Mouse (Mus musculus) lung, embryonic 16.5 days (tissue): ENCODE data around the gene Kifc3. TPM values are rescaled to one million over a fixed set of nuclear protein-coding genes. Genes with fewer than 3 reads are reported as not detected.
A peak's percentile ranks its signal among the peaks of the same experiment; 100 is the strongest.

Experiments used
- ATAC-seq: fragments of 200-750 bp; cut with Nextera tagmentation; 2 replicates; pipeline ENCODE4 v1.8.0; 2017; ENCODE audit warnings: low read depth, mild to moderate bottlenecking, moderate library complexity
- H3K27ac ChIP-seq: fragments of 300-500 bp; sonication (generic); 2 replicates; pipeline ENCODE4 v1.5.1; 2014; ENCODE audit warnings: mild to moderate bottlenecking, control low read depth, low read length
- H3K27me3 ChIP-seq: fragments of 300-500 bp; sonication (generic); 2 replicates; pipeline ENCODE4 v1.6.1; 2014; ENCODE audit warnings: low read depth, low read length, mixed read lengths; ENCODE audit not compliant: control insufficient read depth, insufficient read depth
- H3K36me3 ChIP-seq: fragments of 300-500 bp; sonication (generic); 2 replicates; pipeline ENCODE4 v1.6.1; 2014; ENCODE audit warnings: low read length; ENCODE audit not compliant: control insufficient read depth, insufficient read depth
- H3K4me1 ChIP-seq: fragments of 300-500 bp; sonication (generic); replicated peaks from 2 replicates; pipeline ENCODE4 v1.6.1; 2014; ENCODE audit warnings: low read length, mixed read lengths; ENCODE audit not compliant: control insufficient read depth, insufficient read depth
- H3K4me2 ChIP-seq: fragments of 300-500 bp; sonication (generic); 2 replicates; pipeline ENCODE4 v1.6.1; 2014; ENCODE audit warnings: low read depth, low read length, control low read depth
- H3K4me3 ChIP-seq: fragments of 300-500 bp; sonication (generic); 2 replicates; pipeline ENCODE4 v1.5.1; 2014; ENCODE audit warnings: mild to moderate bottlenecking, low read length, control low read depth
- H3K9ac ChIP-seq: fragments of 300-500 bp; sonication (generic); 2 replicates; pipeline ENCODE4 v1.6.1; 2014; ENCODE audit warnings: low read length, control low read depth
- H3K9me3 ChIP-seq: fragments of 300-500 bp; sonication (generic); 2 replicates; pipeline ENCODE4 v1.6.1; 2016; ENCODE audit warnings: low read length; ENCODE audit not compliant: control insufficient read depth
- WGBS: fragments of 180-500 bp; shearing (Covaris S2); extraction: QIAGEN DNeasy Blood & Tissue Kit; methylation state at CpG from one replicate; pipeline ENCODE4 v1.1.7; 2014; 5-methylcytosine and 5-hydroxymethylcytosine counted together
- polyA plus RNA-seq: library from polyadenylated mRNA; unstranded; fragments of >200 nt; fragmentation: Nextera tagmentation; extraction: Ambion mirVana; gene quantifications from 2 replicates; pipeline ENCODE4 v1.2.1, GENCODE M21; 2015

Kifc3 gene
- polyA plus RNA-seq, 1 experiment from 2014 or later, result 16.8 TPM

DNA sequence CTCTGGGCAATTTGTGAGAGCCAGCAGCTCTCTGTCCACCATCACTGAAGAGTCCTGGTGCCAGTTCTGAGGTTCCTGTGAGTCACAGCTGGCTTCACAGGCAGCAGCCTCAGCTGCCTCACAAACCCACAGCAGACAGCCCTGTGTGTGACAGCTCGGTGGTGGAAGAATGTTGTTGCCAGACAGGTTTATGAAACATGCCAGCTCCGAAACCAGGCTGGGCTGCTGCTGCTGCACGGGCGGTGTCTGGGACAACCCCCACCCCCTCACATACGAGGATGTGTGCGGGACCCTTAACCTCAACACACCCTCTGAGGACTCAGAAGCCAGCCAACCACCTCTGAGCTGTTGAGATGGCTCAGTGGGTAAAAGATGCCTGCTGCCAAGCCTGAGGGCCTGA is 48.0 kb downstream of the Kifc3 start:
- Histone ChIP-seq H3K9me3 (no peaks in the 10 kb centered on the region), H3K27me3 (no peaks in the 10 kb centered on the region), H3K9ac (no peak overlapping the region), H3K27ac (no peak overlapping the region), H3K4me2 (no peak overlapping the region), H3K4me3 (no peak overlapping the region), H3K4me1 (0 out of 2 replicates have a peak, but pooled peaks cover 3% of the 10 kb centered on the region), H3K36me3 (no peaks in the 10 kb centered on the region)
- 0 out of 2 replicates have a peak, but pooled peaks have one; percentile 23 for ATAC-seq
- 28% methylated on average over 6 of the region's 6 CpGs for WGBS

DNA sequence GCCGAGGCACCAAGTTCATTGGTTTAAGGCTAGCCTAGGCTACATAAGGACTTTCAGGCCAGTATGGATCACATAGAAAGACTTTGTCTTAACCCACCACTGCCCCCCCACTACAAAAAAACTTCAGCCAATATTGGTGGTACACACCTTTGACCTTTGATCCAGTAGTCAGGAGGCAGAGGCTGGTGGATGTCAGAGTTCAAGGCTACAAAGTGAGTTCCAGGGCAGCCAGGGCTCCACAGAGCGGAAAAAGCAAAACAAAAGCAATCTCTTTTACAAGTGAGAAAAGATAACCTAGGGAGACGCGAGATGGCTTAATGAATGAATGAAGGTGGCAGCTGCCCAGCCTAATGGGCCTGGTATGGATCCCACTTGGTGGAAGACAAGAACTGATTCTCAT is 48.6 kb downstream of the Kifc3 start:
- Histone ChIP-seq H3K4me3 (no peak overlapping the region), H3K27me3 (no peaks in the 10 kb centered on the region), H3K9ac (no peak overlapping the region), H3K4me1 (0 out of 2 replicates have a peak, but pooled peaks cover 3% of the 10 kb centered on the region), H3K4me2 (no peak overlapping the region), H3K27ac (no peak overlapping the region), H3K9me3 (no peaks in the 10 kb centered on the region), H3K36me3 (no peaks in the 10 kb centered on the region)
- ATAC-seq, result no peak
- WGBS, result 70% methylated on average over 4 of the region's 4 CpGs

DNA sequence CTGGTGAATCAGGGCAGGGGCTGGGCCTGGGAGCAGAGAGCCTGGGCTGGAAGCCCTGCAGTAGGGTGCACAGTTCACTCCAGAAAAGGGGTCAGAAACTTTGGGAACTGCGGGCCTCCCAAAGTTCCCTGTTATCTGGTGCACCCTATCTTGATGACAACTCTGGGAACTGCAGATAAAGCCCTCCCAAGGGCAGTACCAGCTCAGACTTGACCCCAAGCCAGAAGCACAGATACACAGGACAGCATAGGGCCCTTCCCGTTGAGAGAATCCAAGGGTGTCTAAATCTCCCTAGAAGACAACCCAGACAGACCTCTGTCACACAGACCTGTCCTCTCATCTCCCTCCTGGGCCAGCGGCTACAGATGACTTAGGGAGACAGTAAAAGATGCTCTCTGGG is 52.0 kb downstream of the Kifc3 start:
- no peak overlapping the region for H3K4me2 ChIP-seq
- WGBS, result 75% methylated on average over 3 of the region's 3 CpGs

DNA sequence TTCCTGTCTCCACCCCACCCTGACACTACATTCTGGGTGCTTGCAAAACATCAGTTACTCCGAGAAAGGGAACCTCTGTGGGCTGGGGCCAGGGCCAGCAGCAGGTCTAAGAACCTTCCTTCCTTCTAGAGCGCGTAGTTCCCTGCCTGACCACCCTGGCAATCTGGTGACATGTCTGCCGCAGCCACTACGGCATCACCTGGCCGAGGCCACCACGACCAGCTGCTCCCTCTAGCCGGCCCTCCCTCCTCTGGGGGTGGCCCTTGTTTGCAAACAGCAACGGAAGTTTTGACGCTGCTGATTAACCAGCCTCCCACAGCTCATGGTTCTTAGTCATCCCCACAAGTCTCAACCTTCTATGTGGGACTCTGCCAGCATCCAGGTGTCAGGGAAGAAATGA is 53.2 kb downstream of the Kifc3 start:
- Histone ChIP-seq H3K4me1 (peaks cover 6% of the 10 kb centered on the region), H3K4me3 (no peak overlapping the region), H3K9ac (no peak overlapping the region), H3K9me3 (no peaks in the 10 kb centered on the region), H3K27me3 (no peaks in the 10 kb centered on the region), H3K4me2 (no peak overlapping the region), H3K36me3 (no peaks in the 10 kb centered on the region), H3K27ac (no peak overlapping the region)
- ATAC-seq, result no peak
- 30% methylated on average over 10 of the region's 10 CpGs for WGBS

More for the DNA sequence above, 52.0 kb downstream of the Kifc3 start:
- Histone ChIP-seq H3K9me3 (no peaks in the 10 kb centered on the region), H3K9ac (no peak overlapping the region), H3K27me3 (no peaks in the 10 kb centered on the region), H3K4me1 (peaks cover 3% of the 10 kb centered on the region; the same call in 1 of the 2 replicates), H3K36me3 (no peaks in the 10 kb centered on the region), H3K4me3 (no peak overlapping the region), H3K27ac (no peak overlapping the region)
- no peak for ATAC-seq

DNA sequence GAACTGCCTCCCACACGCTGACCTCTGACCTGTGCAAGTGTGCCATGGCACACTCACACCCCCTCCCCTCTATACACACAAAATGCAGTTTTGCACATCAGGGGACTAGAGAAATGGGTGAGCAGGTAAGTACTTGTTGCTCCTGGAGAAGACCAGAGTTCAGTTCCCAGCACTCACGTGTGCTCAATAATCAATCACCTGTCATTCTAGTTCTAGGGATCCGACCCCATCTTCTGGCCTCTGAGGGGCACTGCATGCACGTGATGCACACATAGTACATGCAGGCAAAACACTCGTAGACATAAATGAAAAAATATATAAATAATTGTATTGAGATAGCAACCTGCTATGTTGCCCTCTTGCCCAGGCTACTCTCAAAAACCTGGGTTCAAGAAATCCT is 55.8 kb downstream of the Kifc3 start:
- Histone ChIP-seq H3K9me3 (no peaks in the 10 kb centered on the region), H3K4me1 (peaks cover 23% of the 10 kb centered on the region), H3K27me3 (no peaks in the 10 kb centered on the region), H3K9ac (no peak overlapping the region), H3K4me3 (no peak overlapping the region), H3K27ac (no peak overlapping the region), H3K36me3 (no peaks in the 10 kb centered on the region), H3K4me2 (no peak overlapping the region)
- WGBS, result 86% methylated on average over 5 of the region's 5 CpGs
- no peak for ATAC-seq

DNA sequence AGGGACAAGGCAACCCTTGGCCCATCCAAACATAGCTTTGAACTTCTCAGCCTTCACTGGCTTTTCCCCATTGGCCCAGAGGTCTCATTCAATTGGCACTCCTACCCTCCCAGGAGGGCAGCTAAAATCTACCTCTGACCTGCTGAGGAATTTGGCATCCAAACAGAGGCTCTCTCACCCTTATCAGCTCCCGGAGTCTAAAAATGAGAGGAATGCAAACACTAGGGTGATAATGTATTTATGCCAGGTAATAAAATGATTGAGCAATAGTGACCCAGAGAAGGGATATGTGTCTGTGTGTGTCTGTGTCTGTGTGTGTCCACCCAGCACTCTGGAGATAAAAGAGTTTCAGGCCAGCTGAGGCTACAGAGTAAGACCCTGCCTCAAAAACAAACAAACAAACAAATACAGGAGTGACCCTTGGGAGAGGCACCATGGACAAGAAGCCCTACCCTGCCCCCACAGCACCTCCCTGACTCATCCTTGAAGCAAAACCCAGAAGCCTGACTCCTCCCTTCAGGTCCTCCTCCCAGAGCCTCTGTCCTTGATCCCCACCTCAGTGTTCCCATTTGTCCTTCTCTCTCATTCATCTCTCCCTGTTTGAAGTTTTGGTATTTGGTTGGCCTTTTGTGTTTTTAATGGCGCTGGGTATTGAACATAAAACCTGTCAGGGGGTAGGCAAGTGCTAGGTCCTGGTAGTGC is 56.4 kb downstream of the Kifc3 start:
- Histone ChIP-seq H3K27me3 (no peaks in the 10 kb centered on the region), H3K4me2 (no peak overlapping the region), H3K9me3 (no peaks in the 10 kb centered on the region), H3K36me3 (no peaks in the 10 kb centered on the region), H3K4me3 (no peak overlapping the region), H3K4me1 (peaks cover 27% of the 10 kb centered on the region), H3K27ac (no peak overlapping the region), H3K9ac (no peak overlapping the region)
- 36% methylated on average over 2 of the region's 2 CpGs for WGBS
- no peak for ATAC-seq

DNA sequence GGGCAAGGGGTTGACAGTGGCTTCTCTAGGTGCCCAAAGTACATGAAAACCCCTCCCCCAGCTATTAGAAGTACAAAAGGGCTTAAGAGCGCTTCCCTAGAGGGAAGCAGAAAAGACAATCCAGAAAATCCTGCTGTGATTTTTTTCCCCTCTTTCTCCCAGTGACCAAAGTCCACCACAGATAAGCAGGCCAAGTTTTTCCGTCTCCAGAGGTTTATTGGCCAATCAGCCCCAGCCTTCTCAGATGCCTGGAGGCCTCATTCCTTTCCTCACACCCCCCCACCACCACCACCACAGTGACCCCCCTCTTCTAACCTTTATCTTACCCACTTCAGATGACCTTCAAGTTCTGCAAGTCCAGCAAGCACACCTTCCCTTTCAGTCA is 58.0 kb downstream of the Kifc3 start:
- Histone ChIP-seq H3K9me3 (no peaks in the 10 kb centered on the region), H3K36me3 (no peaks in the 10 kb centered on the region), H3K27ac (peak overlapping the region; percentile 41; the same call in 1 of the 2 replicates), H3K9ac (no peak overlapping the region), H3K27me3 (no peaks in the 10 kb centered on the region), H3K4me2 (no peak overlapping the region), H3K4me3 (no peak overlapping the region), H3K4me1 (peaks cover 38% of the 10 kb centered on the region)
- WGBS, result 52% methylated on average over 2 of the region's 2 CpGs
- no peak for ATAC-seq

DNA sequence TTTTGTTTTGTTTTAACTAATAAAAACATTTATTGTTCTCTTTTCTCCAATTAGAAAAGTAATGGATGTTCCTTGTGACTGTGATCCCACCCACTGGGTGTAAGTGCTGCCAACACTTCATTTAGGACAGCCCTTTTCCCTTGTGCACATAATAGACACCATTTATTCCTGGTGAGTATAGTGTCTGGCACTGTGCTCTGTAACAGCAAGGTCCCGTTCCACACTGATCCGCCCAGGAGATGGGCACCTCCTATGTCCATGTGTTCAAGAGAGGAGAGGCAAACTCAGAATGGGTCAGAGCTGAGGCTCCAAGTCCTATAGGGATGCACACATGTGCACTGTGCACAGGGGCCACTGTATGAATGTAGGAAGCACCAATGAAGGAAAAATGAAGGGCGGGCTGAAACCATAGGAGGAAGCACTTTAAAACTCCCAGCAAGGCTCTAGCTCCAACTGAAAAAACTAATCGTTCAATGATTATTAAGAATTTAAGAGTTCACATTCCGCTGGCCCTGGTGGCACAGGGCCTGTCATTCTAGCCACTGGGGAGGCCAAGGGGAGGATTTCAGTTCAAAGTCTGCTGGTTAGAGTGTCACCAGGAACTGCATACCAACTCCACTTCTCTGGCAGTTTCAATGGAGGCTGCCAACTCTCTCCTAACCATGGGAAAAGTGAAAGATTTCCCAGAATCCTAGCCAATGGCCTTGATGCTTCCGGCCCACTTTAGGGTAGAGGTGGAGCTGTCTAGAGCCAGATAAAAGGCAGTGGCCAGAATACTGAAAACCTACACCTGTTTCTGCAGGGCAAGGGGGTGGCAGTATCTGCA is 58.6 kb downstream of the Kifc3 start:
- WGBS, result 64% methylated on average over 6 of the region's 6 CpGs
- Histone ChIP-seq H3K36me3 (no peaks in the 10 kb centered on the region), H3K4me2 (no peak overlapping the region), H3K4me1 (peaks cover 40% of the 10 kb centered on the region), H3K27ac (peak overlapping the region; percentile 87), H3K9ac (no peak overlapping the region), H3K27me3 (no peaks in the 10 kb centered on the region), H3K4me3 (no peak overlapping the region), H3K9me3 (no peaks in the 10 kb centered on the region)
- no peak for ATAC-seq

DNA sequence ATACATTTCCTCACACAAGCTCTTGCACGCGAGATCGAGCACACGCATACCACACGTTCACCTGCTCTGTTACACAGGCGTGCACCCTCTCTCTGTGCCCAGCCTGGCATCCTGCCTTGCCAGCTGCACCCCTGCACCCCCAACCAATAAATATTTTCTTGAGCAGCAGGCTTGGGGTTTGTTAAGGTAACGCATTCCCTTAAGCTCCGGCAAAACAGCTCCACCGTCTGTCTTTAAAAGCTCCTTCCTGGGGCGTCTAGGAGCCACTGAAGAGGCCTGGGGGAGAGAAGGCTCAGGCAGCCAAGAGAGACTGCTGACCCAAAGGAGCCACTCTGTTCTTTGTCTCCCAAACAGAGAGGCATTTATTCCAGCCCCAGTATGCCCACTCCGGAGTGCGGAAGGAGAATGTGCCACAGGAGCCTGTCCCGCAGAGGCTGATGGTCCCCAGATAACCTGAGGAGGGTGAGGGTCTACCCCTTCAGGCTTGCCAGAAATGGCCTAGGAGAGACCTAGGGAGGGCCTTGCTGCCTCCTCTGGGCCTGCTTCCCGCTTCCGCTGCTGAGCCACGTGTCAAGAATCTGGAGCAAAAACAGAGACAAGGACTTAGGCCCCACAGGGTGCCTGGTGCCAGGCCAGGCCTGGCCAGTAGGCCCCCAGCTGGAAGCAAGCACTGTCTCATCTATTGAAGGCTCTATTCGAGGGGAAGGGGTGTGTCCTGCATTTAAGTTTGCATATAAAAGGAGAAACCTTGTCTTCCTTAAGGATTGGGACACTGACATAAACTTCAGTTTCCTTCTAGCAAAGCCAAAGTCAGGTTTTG is 59.4 kb downstream of the Kifc3 start:
- Histone ChIP-seq H3K4me2 (peak overlapping the region; percentile 77), H3K4me3 (peak overlapping the region; percentile 62; the same call in 1 of the 2 replicates), H3K4me1 (peaks cover 46% of the 10 kb centered on the region), H3K9ac (peak overlapping the region; percentile 85), H3K27me3 (no peaks in the 10 kb centered on the region), H3K36me3 (no peaks in the 10 kb centered on the region), H3K9me3 (no peaks in the 10 kb centered on the region), H3K27ac (peak overlapping the region; percentile 87)
- 19% methylated on average over 17 of the region's 17 CpGs for WGBS
- peak; percentile 9; the same call in 1 of the 2 replicates for ATAC-seq
